Mouse (Mus musculus): ENCODE data around the gene Ppp1r9a. TPM values are rescaled to one million over a fixed set of nuclear protein-coding genes. Genes with fewer than 3 reads are reported as not detected.

The Ppp1r9a gene
- polyA plus RNA-seq, 1 experiment: 0.62 TPM

DNA sequence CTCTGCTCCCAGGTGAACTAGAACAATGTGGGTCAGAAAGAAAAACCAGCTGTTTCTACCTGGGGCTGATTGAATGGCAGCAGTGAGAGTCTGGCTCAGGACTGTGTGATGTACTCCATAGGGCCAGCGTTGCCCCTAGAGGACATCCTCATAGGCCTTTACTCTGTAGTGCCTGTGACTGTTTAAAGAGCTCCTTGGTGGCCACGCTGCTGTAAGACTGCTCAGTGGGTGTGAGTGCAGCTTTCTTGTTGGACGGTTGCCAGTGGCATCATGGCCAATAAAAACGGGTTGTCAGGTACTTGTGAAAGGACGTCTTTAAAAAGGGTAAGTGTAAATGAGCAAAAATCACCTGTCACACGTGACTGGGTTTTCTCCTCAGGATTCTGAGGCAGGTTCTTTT lies 70.1 kb downstream of the Ppp1r9a start:
- no peak overlapping the region for H3K27ac ChIP-seq (ENCODE audit: insufficient read depth, low read length)
- H3K4me1 ChIP-seq (ENCODE audit: control insufficient read depth, insufficient read depth, insufficient read length): no peaks in the 10 kb centered on the region; the same call in 1 of the 2 replicates
- no peaks in the 10 kb centered on the region for H3K27me3 ChIP-seq (ENCODE audit: control insufficient read depth, insufficient read depth, low read length)
- H3K4me3 ChIP-seq (ENCODE audit: extremely low read depth, insufficient read depth, insufficient read length): no peak overlapping the region
- no peak for TF ChIP-seq CTCF (IDR thresholded peaks at IDR 0.05; ENCODE audit: extremely low read depth, insufficient read depth, insufficient read length, insufficient replicate concordance)
- TF ChIP-seq POLR2A (IDR thresholded peaks at IDR 0.05; ENCODE audit: low read depth, low read length): no peak
- H3K36me3 ChIP-seq (ENCODE audit: control insufficient read depth, insufficient read depth, low read length): no peaks in the 10 kb centered on the region
- WGBS: 61% methylated on average over 6 of the region's 6 CpGs
- DNase-seq (ENCODE audit: low read depth in 1 of 2, low spot score in 2 of 2): no peak

GRCm38 (mm10) chr6:4973337-4973736 lies 70.6 kb downstream of the Ppp1r9a start:
- no peak for TF ChIP-seq CTCF (IDR thresholded peaks at IDR 0.05; ENCODE audit: extremely low read depth, insufficient read depth, insufficient read length, insufficient replicate concordance)
- TF ChIP-seq POLR2A (IDR thresholded peaks at IDR 0.05; ENCODE audit: low read depth, low read length): no peak
- DNase-seq (ENCODE audit: low read depth in 1 of 2, low spot score in 2 of 2): no peak
- no peaks in the 10 kb centered on the region for H3K36me3 ChIP-seq (ENCODE audit: control insufficient read depth, insufficient read depth, low read length)

DNA sequence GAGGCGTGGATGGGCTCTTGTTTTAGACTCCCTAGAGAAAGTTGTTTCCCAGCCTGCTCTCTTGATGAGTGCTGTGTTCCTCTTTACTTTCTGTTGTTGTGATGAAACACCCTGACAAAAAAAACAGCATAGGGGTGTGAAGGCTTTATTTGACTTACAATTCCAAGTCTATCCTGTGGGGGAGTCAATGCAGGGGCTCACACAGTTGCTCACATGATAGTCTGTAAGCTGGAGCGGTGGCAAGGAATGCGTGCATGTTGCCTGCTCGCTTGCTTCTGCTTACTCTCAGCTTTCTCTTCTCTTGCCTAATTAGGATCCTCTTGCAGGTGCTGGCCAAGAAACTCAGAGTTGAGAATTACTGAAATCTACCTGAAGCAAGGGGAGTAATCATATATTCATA lies 74.8 kb downstream of the Ppp1r9a start:
- 85% methylated on average over 4 of the region's 4 CpGs for WGBS

More at GRCm38 (mm10) chr6:4973337-4973736, 70.6 kb downstream of the Ppp1r9a start:
- Histone ChIP-seq H3K27ac (ENCODE audit: insufficient read depth, low read length) (no peak overlapping the region), H3K27me3 (ENCODE audit: control insufficient read depth, insufficient read depth, low read length) (no peaks in the 10 kb centered on the region), H3K4me3 (ENCODE audit: extremely low read depth, insufficient read depth, insufficient read length) (no peak overlapping the region), H3K4me1 (ENCODE audit: control insufficient read depth, insufficient read depth, insufficient read length) (no peaks in the 10 kb centered on the region; the same call in 1 of the 2 replicates)
- WGBS: 48% methylated on average over 10 of the region's 10 CpGs

GRCm38 (mm10) chr6:4978249-4978648 lies 75.5 kb downstream of the Ppp1r9a start:
- Histone ChIP-seq H3K4me1 (ENCODE audit: control insufficient read depth, insufficient read depth, insufficient read length) (no peaks in the 10 kb centered on the region; the same call in 1 of the 2 replicates), H3K4me3 (ENCODE audit: extremely low read depth, insufficient read depth, insufficient read length) (no peak overlapping the region), H3K27me3 (ENCODE audit: control insufficient read depth, insufficient read depth, low read length) (no peaks in the 10 kb centered on the region), H3K27ac (ENCODE audit: insufficient read depth, low read length) (no peak overlapping the region), H3K36me3 (ENCODE audit: control insufficient read depth, insufficient read depth, low read length) (no peaks in the 10 kb centered on the region)
- WGBS: 68% methylated on average over 2 of the region's 2 CpGs
- TF ChIP-seq CTCF (IDR thresholded peaks at IDR 0.05; ENCODE audit: extremely low read depth, insufficient read depth, insufficient read length, insufficient replicate concordance): no peak
- no peak for TF ChIP-seq POLR2A (IDR thresholded peaks at IDR 0.05; ENCODE audit: low read depth, low read length)
- DNase-seq (ENCODE audit: low read depth in 1 of 2, low spot score in 2 of 2): no peak

More for the DNA sequence above, 74.8 kb downstream of the Ppp1r9a start:
- Histone ChIP-seq H3K4me1 (ENCODE audit: control insufficient read depth, insufficient read depth, insufficient read length) (no peaks in the 10 kb centered on the region; the same call in 1 of the 2 replicates), H3K27me3 (ENCODE audit: control insufficient read depth, insufficient read depth, low read length) (no peaks in the 10 kb centered on the region), H3K36me3 (ENCODE audit: control insufficient read depth, insufficient read depth, low read length) (no peaks in the 10 kb centered on the region), H3K27ac (ENCODE audit: insufficient read depth, low read length) (no peak overlapping the region; the same call in 1 of the 2 replicates), H3K4me3 (ENCODE audit: extremely low read depth, insufficient read depth, insufficient read length) (no peak overlapping the region)
- TF ChIP-seq CTCF (IDR thresholded peaks at IDR 0.05; ENCODE audit: extremely low read depth, insufficient read depth, insufficient read length, insufficient replicate concordance) (no peak), POLR2A (IDR thresholded peaks at IDR 0.05; ENCODE audit: low read depth, low read length) (no peak)
- no peak for DNase-seq (ENCODE audit: low read depth in 1 of 2, low spot score in 2 of 2)

- no peaks in the 10 kb centered on the region for H3K36me3 ChIP-seq (ENCODE audit: control insufficient read depth, insufficient read depth, low read length)
- TF ChIP-seq POLR2A (IDR thresholded peaks at IDR 0.05; ENCODE audit: low read depth, low read length) (no peak), CTCF (IDR thresholded peaks at IDR 0.05; ENCODE audit: extremely low read depth, insufficient read depth, insufficient read length, insufficient replicate concordance) (no peak)
- no peak for DNase-seq (ENCODE audit: low read depth in 1 of 2, low spot score in 2 of 2)
- H3K27ac ChIP-seq (ENCODE audit: insufficient read depth, low read length): no peak overlapping the region
- no peaks in the 10 kb centered on the region for H3K4me1 ChIP-seq (ENCODE audit: control insufficient read depth, insufficient read depth, insufficient read length)
- no peak overlapping the region for H3K4me3 ChIP-seq (ENCODE audit: extremely low read depth, insufficient read depth, insufficient read length)
- H3K27me3 ChIP-seq (ENCODE audit: control insufficient read depth, insufficient read depth, low read length): no peaks in the 10 kb centered on the region
These were observed 76.2 kb downstream of the Ppp1r9a start for GRCm38 (mm10) chr6:4978897-4979296.

GRCm38 (mm10) chr6:4980113-4980512 lies 77.4 kb downstream of the Ppp1r9a start:
- TF ChIP-seq POLR2A (IDR thresholded peaks at IDR 0.05; ENCODE audit: low read depth, low read length) (no peak), CTCF (IDR thresholded peaks at IDR 0.05; ENCODE audit: extremely low read depth, insufficient read depth, insufficient read length, insufficient replicate concordance) (no peak)
- H3K27me3 ChIP-seq (ENCODE audit: control insufficient read depth, insufficient read depth, low read length): no peaks in the 10 kb centered on the region
- no peaks in the 10 kb centered on the region for H3K4me1 ChIP-seq (ENCODE audit: control insufficient read depth, insufficient read depth, insufficient read length)
- no peak for DNase-seq (ENCODE audit: low read depth in 1 of 2, low spot score in 2 of 2)
- no peaks in the 10 kb centered on the region for H3K36me3 ChIP-seq (ENCODE audit: control insufficient read depth, insufficient read depth, low read length)
- WGBS: 82% methylated on average over 3 of the region's 3 CpGs
- H3K27ac ChIP-seq (ENCODE audit: insufficient read depth, low read length): no peak overlapping the region
- no peak overlapping the region for H3K4me3 ChIP-seq (ENCODE audit: extremely low read depth, insufficient read depth, insufficient read length)

- Histone ChIP-seq H3K27me3 (ENCODE audit: control insufficient read depth, insufficient read depth, low read length) (no peaks in the 10 kb centered on the region), H3K36me3 (ENCODE audit: control insufficient read depth, insufficient read depth, low read length) (no peaks in the 10 kb centered on the region), H3K4me3 (ENCODE audit: extremely low read depth, insufficient read depth, insufficient read length) (no peak overlapping the region), H3K27ac (ENCODE audit: insufficient read depth, low read length) (no peak overlapping the region), H3K4me1 (ENCODE audit: control insufficient read depth, insufficient read depth, insufficient read length) (no peaks in the 10 kb centered on the region)
- 85% methylated on average over 9 of the region's 9 CpGs for WGBS
- no peak for TF ChIP-seq POLR2A (IDR thresholded peaks at IDR 0.05; ENCODE audit: low read depth, low read length)
- no peak for TF ChIP-seq CTCF (IDR thresholded peaks at IDR 0.05; ENCODE audit: extremely low read depth, insufficient read depth, insufficient read length, insufficient replicate concordance)
- DNase-seq (ENCODE audit: low read depth in 1 of 2, low spot score in 2 of 2): no peak
These were observed 80.0 kb downstream of the Ppp1r9a start for GRCm38 (mm10) chr6:4982686-4983162.
